Mouse (Mus musculus) cerebellum, postnatal 36 days (tissue): Measurements from ENCODE around the gene Riok2.

Source experiments
- DNase-seq, 2 experiments: peaks; one replicate each; pipeline ENCODE4 v3.0.0; 2021 to 2022; ENCODE audit warnings: mixed read lengths in 2 of 2

Riok2 gene

DNA sequence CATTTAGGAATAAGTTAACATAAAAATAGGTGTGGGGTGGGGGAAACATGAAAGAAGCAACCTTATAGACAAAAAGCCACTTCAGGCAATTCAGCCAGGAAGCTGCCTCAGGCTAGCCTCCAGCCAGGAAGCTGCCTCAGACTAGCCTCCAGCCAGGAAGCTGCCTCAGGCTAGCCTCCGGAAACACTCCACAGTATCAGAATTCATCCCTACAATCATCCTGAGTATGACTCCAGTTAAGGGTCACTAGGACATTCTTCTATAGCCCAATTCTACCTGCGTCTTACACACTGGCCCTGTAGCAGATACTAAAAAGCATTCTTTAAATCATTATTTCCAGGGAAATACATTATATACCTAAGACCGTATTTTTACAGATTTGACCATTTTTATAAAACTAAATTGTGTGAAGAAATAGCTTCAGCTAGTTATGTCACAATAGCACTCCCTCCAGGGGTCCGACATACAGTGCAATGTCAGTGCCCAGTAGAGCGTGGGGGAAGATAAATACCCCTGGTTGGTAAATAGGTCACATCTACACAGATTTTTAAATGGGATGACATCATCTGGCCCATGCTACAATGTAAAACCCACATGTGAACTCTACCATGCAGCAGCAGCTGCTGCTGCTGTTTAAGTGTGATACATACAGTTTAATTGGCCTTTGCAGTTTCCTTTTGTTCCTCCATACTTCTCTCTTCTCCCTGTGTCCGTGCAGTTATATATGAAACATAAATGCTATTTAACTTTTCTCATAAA is 34.8 kb downstream of the Riok2 start:
- no peak for DNase-seq

GRCm38 (mm10) chr17:17409601-17410000 is 35.5 kb downstream of the Riok2 start:
- no peak for DNase-seq

- no peak for DNase-seq
Measured at GRCm38 (mm10) chr17:17411443-17411842, 37.3 kb downstream of the Riok2 start.

GRCm38 (mm10) chr17:17412176-17412575 is 38.1 kb downstream of the Riok2 start:
- DNase-seq: no peak

DNA sequence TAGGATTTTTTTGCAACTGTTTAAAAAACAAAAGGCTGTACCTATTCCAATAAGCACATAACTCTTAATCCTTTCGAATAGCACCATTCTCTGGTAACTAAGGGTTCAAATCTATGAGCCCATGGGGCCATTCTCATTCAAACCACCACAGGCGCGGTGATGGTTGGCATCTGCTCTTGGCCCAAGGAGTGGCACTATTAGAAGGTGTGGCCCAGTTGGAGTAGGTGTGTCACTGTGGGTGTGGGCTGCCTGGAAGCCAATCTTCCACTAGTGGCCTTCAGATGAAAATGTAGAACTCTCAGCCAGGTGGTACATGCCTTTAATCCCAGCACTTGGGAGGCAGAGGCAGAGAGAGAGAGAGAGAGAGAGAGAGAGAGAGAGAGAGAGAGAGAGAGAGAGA is 40.1 kb downstream of the Riok2 start:
- no peak for DNase-seq

DNA sequence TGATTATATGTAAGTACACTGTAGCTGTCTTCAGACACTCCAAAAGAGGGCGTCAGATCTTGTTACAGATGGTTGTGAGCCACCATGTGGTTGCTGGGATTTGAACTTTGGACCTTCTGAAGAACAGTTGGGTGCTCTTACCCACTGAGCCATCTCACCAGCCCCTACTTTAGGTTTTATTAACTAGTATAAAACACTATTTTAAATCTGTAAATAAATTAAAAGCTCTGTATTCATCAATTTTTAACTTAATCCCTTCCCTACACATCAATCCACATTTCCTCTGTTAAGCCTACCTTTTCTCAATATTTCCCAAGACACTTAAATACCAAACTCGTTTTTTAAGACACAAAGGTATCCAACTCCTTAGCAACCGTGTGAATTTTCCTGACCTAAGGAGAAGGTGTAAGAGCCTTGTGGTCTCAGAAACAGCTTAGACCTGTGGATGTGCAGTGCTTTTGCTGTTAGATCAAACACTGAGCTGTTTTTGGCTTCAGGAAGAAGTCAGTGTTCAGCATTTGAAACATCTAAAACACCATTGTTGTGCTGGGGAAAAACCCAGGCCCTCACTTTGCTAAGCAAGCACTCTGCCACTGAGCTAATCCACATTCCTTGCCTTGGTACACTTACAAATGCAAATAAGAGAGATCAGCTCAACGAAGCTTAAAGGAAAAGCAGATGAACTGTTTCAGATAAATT is 50.6 kb downstream of the Riok2 start:
- DNase-seq: no peak

- DNase-seq: no peak
Measured at GRCm38 (mm10) chr17:17425308-17425813, 51.3 kb downstream of the Riok2 start.

DNA sequence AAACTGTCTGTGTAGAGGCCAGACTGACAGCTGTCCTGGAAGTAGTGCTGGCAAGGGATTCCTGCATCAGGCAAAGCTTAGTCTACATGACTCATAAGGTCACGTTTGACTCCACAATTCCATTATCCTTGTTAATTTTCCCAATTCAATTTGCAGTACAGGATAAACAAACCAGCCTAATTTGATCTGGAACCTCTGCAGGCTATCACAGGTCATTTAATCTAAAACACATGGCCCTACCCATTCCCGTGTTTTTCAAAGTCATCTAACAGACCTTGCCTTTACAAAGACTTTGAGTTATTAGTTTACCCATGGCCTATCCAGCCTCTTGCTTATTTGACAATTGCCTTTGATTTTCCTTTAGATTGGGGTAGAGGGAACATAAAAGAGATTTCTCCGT is 51.8 kb downstream of the Riok2 start:
- no peak for DNase-seq

DNA sequence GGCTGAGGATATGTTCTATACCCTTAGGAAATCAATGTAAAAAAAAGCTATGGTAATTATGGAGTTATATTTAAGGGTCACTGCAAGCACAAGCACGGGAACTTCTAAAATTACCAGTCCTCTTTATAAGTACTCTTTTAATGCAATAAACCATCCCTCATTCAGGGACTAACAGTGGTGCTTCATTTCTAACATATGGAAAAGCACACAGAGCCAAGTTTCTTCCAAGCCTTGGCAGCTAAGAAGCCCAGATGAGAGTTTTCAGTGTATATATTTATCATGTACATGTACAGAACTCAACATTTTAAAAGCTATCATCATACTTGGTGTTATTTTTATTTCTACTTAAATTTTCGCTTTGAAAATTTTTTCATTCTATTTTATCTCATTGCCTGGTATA is 54.8 kb downstream of the Riok2 start:
- no peak for DNase-seq

DNA sequence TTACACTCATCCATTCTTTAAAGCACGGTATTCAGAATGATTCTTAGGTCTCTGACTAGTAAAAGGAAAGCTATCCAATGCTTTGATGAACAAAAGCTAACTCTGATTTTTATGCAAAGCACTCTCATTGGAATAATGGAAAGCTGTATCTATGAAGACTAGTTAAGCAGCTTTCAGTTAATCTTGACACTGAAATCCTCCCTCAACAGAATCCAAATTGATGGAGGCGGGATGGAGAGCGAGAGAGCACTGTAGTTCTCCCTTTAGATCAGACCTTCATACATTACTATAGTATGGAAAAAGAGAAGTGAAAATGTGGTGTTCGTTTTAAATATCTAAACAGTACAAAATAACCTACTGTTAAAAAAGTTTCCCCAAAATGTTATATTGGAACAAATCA is 59.6 kb downstream of the Riok2 start:
- DNase-seq: no peak

DNA sequence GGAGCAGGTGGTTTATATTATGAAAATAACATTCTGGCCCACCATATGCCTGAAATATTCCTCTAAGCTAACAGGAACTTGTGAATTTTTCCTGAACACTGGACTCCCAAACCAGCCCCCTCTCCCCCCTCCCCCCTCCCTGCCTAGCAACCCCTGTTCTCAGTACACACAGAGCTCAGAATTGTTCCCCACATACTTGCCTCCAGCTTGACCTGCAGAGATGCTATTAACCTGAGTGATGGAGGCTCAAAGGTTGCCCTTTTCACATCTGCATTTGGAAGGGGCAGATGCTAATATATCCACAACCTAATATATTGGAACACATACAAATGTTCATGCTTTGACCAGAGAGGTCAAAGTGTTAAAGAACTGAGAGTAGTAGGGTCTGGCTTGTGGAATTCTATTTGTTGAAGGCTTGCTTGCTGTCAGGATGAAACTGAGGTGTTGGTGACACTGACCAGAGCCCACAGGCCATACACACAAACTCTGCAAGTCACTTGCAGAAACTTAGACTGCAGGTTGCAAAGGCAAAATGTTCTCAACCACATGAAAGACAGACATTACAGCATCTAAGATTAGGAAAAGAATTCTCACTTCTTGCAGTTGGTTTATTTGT is 64.6 kb downstream of the Riok2 start:
- no peak for DNase-seq

- DNase-seq: no peak
Measured at GRCm38 (mm10) chr17:17441876-17442498, 67.9 kb downstream of the Riok2 start.

- DNase-seq: no peak
Measured at GRCm38 (mm10) chr17:17444297-17444886, 70.3 kb downstream of the Riok2 start.
